Mouse (Mus musculus): ENCODE results near the gene Gigyf2. TPM values are rescaled to one million over a fixed set of nuclear protein-coding genes. Genes with fewer than 3 reads are reported as not detected.

Gigyf2 gene
- polyA plus RNA-seq, 1 experiment from 2014 or later, result 62.9 TPM

- 97% methylated on average over 4 of the region's 4 CpGs for WGBS
- no peak for ATAC-seq (ENCODE audit: insufficient read depth, low FRiP score, low TSS enrichment)
- no peak for DNase-seq (ENCODE audit: low spot score)
- H3K4me2 ChIP-seq (ENCODE audit: low read depth), result no peak overlapping the region
- H3K9ac ChIP-seq (ENCODE audit: low read length), result no peak overlapping the region
- H3K4me3 ChIP-seq (ENCODE audit: low read depth, low read length), result no peak overlapping the region
- H3K4me1 ChIP-seq (ENCODE audit: control insufficient read depth, insufficient read depth, low read length), result 0 out of 2 replicates have a peak, but pooled peaks cover 4% of the 10 kb centered on the region
- H3K36me3 ChIP-seq (ENCODE audit: control insufficient read depth, insufficient read depth, low read length), result 0 out of 2 replicates have a peak, but pooled peaks cover 2% of the 10 kb centered on the region
- no peaks in the 10 kb centered on the region for H3K9me3 ChIP-seq (ENCODE audit: control insufficient read depth, low read length)
- H3K27ac ChIP-seq (ENCODE audit: low read depth, low read length), result no peak overlapping the region
- H3K27me3 ChIP-seq (ENCODE audit: control insufficient read depth, insufficient read depth, low read length), result no peaks in the 10 kb centered on the region
Observed at GRCm38 (mm10) chr1:87331774-87332173, 5.0 kb downstream of the Gigyf2 start.

- Histone ChIP-seq H3K9ac (ENCODE audit: low read length) (no peak overlapping the region), H3K27ac (ENCODE audit: low read depth, low read length) (no peak overlapping the region), H3K4me2 (ENCODE audit: low read depth) (no peak overlapping the region), H3K27me3 (ENCODE audit: control insufficient read depth, insufficient read depth, low read length) (no peaks in the 10 kb centered on the region), H3K36me3 (ENCODE audit: control insufficient read depth, insufficient read depth, low read length) (no peaks in the 10 kb centered on the region), H3K4me1 (ENCODE audit: control insufficient read depth, insufficient read depth, low read length) (no peaks in the 10 kb centered on the region), H3K4me3 (ENCODE audit: low read depth, low read length) (no peak overlapping the region), H3K9me3 (ENCODE audit: control insufficient read depth, low read length) (no peaks in the 10 kb centered on the region)
- DNase-seq (ENCODE audit: low spot score) (no peak), ATAC-seq (ENCODE audit: insufficient read depth, low FRiP score, low TSS enrichment) (no peak)
- 98% methylated on average over 2 of the region's 2 CpGs for WGBS
Observed at GRCm38 (mm10) chr1:87350576-87350975, 23.8 kb downstream of the Gigyf2 start.

- Histone ChIP-seq H3K9me3 (ENCODE audit: control insufficient read depth, low read length) (no peaks in the 10 kb centered on the region), H3K9ac (ENCODE audit: low read length) (no peak overlapping the region), H3K36me3 (ENCODE audit: control insufficient read depth, insufficient read depth, low read length) (no peaks in the 10 kb centered on the region; the same call in 1 of the 2 replicates), H3K27me3 (ENCODE audit: control insufficient read depth, insufficient read depth, low read length) (no peaks in the 10 kb centered on the region), H3K4me3 (ENCODE audit: low read depth, low read length) (no peak overlapping the region), H3K27ac (ENCODE audit: low read depth, low read length) (no peak overlapping the region), H3K4me1 (ENCODE audit: control insufficient read depth, insufficient read depth, low read length) (no peaks in the 10 kb centered on the region), H3K4me2 (ENCODE audit: low read depth) (no peak overlapping the region)
- ATAC-seq (ENCODE audit: insufficient read depth, low FRiP score, low TSS enrichment), result no peak
- DNase-seq (ENCODE audit: low spot score), result no peak
- 72% methylated on average over 1 of the region's 1 CpGs for WGBS
Observed at GRCm38 (mm10) chr1:87360276-87360675, 33.5 kb downstream of the Gigyf2 start.

GRCm38 (mm10) chr1:87378024-87378560 lies 51.3 kb downstream of the Gigyf2 start:
- 0 out of 2 replicates have a peak, but pooled peaks cover 2% of the 10 kb centered on the region for H3K36me3 ChIP-seq (ENCODE audit: control insufficient read depth, insufficient read depth, low read length)
- no peak for DNase-seq (ENCODE audit: low spot score)
- ATAC-seq (ENCODE audit: insufficient read depth, low FRiP score, low TSS enrichment), result no peak
- 97% methylated on average over 3 of the region's 3 CpGs for WGBS
- no peak overlapping the region for H3K27ac ChIP-seq (ENCODE audit: low read depth, low read length)
- no peak overlapping the region for H3K9ac ChIP-seq (ENCODE audit: low read length)
- H3K4me2 ChIP-seq (ENCODE audit: low read depth), result no peak overlapping the region
- no peaks in the 10 kb centered on the region for H3K9me3 ChIP-seq (ENCODE audit: control insufficient read depth, low read length)
- no peaks in the 10 kb centered on the region for H3K4me1 ChIP-seq (ENCODE audit: control insufficient read depth, insufficient read depth, low read length)
- no peaks in the 10 kb centered on the region for H3K27me3 ChIP-seq (ENCODE audit: control insufficient read depth, insufficient read depth, low read length)
- no peak overlapping the region for H3K4me3 ChIP-seq (ENCODE audit: low read depth, low read length)

- no peak for ATAC-seq (ENCODE audit: insufficient read depth, low FRiP score, low TSS enrichment)
- DNase-seq (ENCODE audit: low spot score), result no peak
- 90% methylated on average over 1 of the region's 1 CpGs for WGBS
Observed at GRCm38 (mm10) chr1:87379919-87380318, 53.1 kb downstream of the Gigyf2 start.

GRCm38 (mm10) chr1:87381152-87381551 lies 54.4 kb downstream of the Gigyf2 start:
- 92% methylated on average over 3 of the region's 3 CpGs for WGBS
- Histone ChIP-seq H3K27me3 (ENCODE audit: control insufficient read depth, insufficient read depth, low read length) (no peaks in the 10 kb centered on the region), H3K4me2 (ENCODE audit: low read depth) (no peak overlapping the region), H3K4me1 (ENCODE audit: control insufficient read depth, insufficient read depth, low read length) (no peaks in the 10 kb centered on the region), H3K4me3 (ENCODE audit: low read depth, low read length) (no peak overlapping the region), H3K27ac (ENCODE audit: low read depth, low read length) (no peak overlapping the region), H3K36me3 (ENCODE audit: control insufficient read depth, insufficient read depth, low read length) (no peaks in the 10 kb centered on the region), H3K9ac (ENCODE audit: low read length) (no peak overlapping the region), H3K9me3 (ENCODE audit: control insufficient read depth, low read length) (no peaks in the 10 kb centered on the region)
- DNase-seq (ENCODE audit: low spot score) (no peak), ATAC-seq (ENCODE audit: insufficient read depth, low FRiP score, low TSS enrichment) (no peak)

More at GRCm38 (mm10) chr1:87379919-87380318, 53.1 kb downstream of the Gigyf2 start:
- Histone ChIP-seq H3K9me3 (ENCODE audit: control insufficient read depth, low read length) (no peaks in the 10 kb centered on the region), H3K9ac (ENCODE audit: low read length) (no peak overlapping the region), H3K36me3 (ENCODE audit: control insufficient read depth, insufficient read depth, low read length) (0 out of 2 replicates have a peak, but pooled peaks cover 2% of the 10 kb centered on the region), H3K4me1 (ENCODE audit: control insufficient read depth, insufficient read depth, low read length) (no peaks in the 10 kb centered on the region), H3K27me3 (ENCODE audit: control insufficient read depth, insufficient read depth, low read length) (no peaks in the 10 kb centered on the region), H3K27ac (ENCODE audit: low read depth, low read length) (no peak overlapping the region), H3K4me3 (ENCODE audit: low read depth, low read length) (no peak overlapping the region), H3K4me2 (ENCODE audit: low read depth) (no peak overlapping the region)

- ATAC-seq (ENCODE audit: insufficient read depth, low FRiP score, low TSS enrichment), result no peak
- no peaks in the 10 kb centered on the region for H3K27me3 ChIP-seq (ENCODE audit: control insufficient read depth, insufficient read depth, low read length)
- 94% methylated on average over 9 of the region's 9 CpGs for WGBS
Observed at GRCm38 (mm10) chr1:87386436-87387092, 59.8 kb downstream of the Gigyf2 start.

GRCm38 (mm10) chr1:87393444-87394195 lies 66.8 kb downstream of the Gigyf2 start:
- no peaks in the 10 kb centered on the region for H3K4me1 ChIP-seq (ENCODE audit: control insufficient read depth, insufficient read depth, low read length)
- no peak overlapping the region for H3K4me2 ChIP-seq (ENCODE audit: low read depth)
- no peak overlapping the region for H3K4me3 ChIP-seq (ENCODE audit: low read depth, low read length)
- no peaks in the 10 kb centered on the region for H3K9me3 ChIP-seq (ENCODE audit: control insufficient read depth, low read length)
- H3K27ac ChIP-seq (ENCODE audit: low read depth, low read length), result no peak overlapping the region
- no peaks in the 10 kb centered on the region; the same call in 1 of the 2 replicates for H3K36me3 ChIP-seq (ENCODE audit: control insufficient read depth, insufficient read depth, low read length)
- 91% methylated on average over 3 of the region's 3 CpGs for WGBS
- DNase-seq (ENCODE audit: low spot score) (no peak), ATAC-seq (ENCODE audit: insufficient read depth, low FRiP score, low TSS enrichment) (no peak)
- no peaks in the 10 kb centered on the region for H3K27me3 ChIP-seq (ENCODE audit: control insufficient read depth, insufficient read depth, low read length)
- H3K9ac ChIP-seq (ENCODE audit: low read length), result no peak overlapping the region

More at GRCm38 (mm10) chr1:87386436-87387092, 59.8 kb downstream of the Gigyf2 start:
- Histone ChIP-seq H3K4me1 (ENCODE audit: control insufficient read depth, insufficient read depth, low read length) (no peaks in the 10 kb centered on the region), H3K4me2 (ENCODE audit: low read depth) (no peak overlapping the region), H3K4me3 (ENCODE audit: low read depth, low read length) (no peak overlapping the region), H3K9me3 (ENCODE audit: control insufficient read depth, low read length) (no peaks in the 10 kb centered on the region), H3K36me3 (ENCODE audit: control insufficient read depth, insufficient read depth, low read length) (no peaks in the 10 kb centered on the region; the same call in 1 of the 2 replicates), H3K9ac (ENCODE audit: low read length) (no peak overlapping the region), H3K27ac (ENCODE audit: low read depth, low read length) (no peak overlapping the region)
- DNase-seq (ENCODE audit: low spot score), result no peak
